Mouse (Mus musculus) E14TG2a.4 (cell line): ENCODE data around the gene Spg21.

ENCODE experiments used
- CTCF ChIP-seq: conservative IDR thresholded peaks from 2 replicates; pipeline ENCODE4 v1.5.1; 2014; ENCODE audit warnings: low read length
- NANOG ChIP-seq: IDR thresholded peaks from 2 replicates; pipeline ENCODE4 v1.6.1; 2014; ENCODE audit warnings: borderline replicate concordance, low read length, mixed read lengths
- POU5F1 ChIP-seq: IDR thresholded peaks from 2 replicates; pipeline ENCODE4 v1.6.1; 2014; ENCODE audit warnings: low read length, borderline replicate concordance

DNA sequence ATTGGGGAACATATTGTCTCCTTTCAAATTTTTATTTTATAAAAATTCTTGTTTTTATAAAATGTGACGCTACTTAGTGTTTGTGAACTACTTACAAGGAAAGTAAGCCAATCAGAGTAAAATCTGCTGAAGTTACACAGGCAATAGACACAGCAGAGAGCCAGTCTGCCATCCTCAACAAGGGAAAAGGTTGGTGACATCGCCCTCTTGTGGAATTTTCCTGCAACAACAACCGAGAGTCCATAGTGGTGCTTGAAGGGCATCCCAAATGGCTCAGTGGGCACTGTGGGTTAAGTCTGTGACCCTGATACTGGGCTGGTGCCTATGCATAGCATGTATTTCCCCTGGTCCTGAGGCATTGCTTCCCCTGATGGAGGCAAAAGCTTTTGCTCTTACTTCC lies 28.5 kb upstream of the Spg21 start:
- TF ChIP-seq CTCF (peak; percentile 85), NANOG (no peak), POU5F1 (no peak)
